Mouse (Mus musculus) C2C12 (cell line): Measurements from ENCODE around the gene Oit3. TPM values are rescaled to one million over a fixed set of nuclear protein-coding genes. Genes with fewer than 3 reads are reported as not detected.
"Not testable (repeated sequence)": the region's sequence is repeated elsewhere in the genome, so short reads cannot be mapped to it uniquely, and the experiment has no call there.

Experiments used
- H3K27me3 ChIP-seq: one replicate; pipeline ENCODE4 v1.6.1; 2011; ENCODE audit not compliant: control insufficient read depth, insufficient read depth, insufficient read length
- H3K36me3 ChIP-seq: one replicate; pipeline ENCODE4 v1.6.1; 2011; ENCODE audit not compliant: control insufficient read depth, insufficient read depth
- H3K4me3 ChIP-seq: one replicate; pipeline ENCODE4 v1.5.1; 2011; ENCODE audit warnings: mild to moderate bottlenecking, control low read depth; ENCODE audit not compliant: poor library complexity, insufficient read depth, severe bottlenecking
- H3K79me2 ChIP-seq: one replicate; pipeline ENCODE4 v1.6.1; 2011; ENCODE audit not compliant: control insufficient read depth, insufficient read depth
- H3K79me3 ChIP-seq: one replicate; pipeline ENCODE4 v1.6.1; 2011; ENCODE audit warnings: low read depth, control low read depth
- H3ac ChIP-seq: one replicate; pipeline ENCODE3; 2011; ENCODE audit warnings: low read depth; ENCODE audit not compliant: control insufficient read depth, insufficient read length
- CEBPB ChIP-seq: IDR thresholded peaks from one replicate; pipeline ENCODE4 v1.6.1; 2011; ENCODE audit warnings: low read depth, mild to moderate bottlenecking, control low read depth, moderate library complexity
- CTCF ChIP-seq: IDR thresholded peaks from one replicate; pipeline ENCODE4 v1.5.1; 2011; ENCODE audit not compliant: control insufficient read depth, insufficient read depth, insufficient read length
- FOSL1 ChIP-seq: IDR thresholded peaks from one replicate; pipeline ENCODE4 v1.8.0; 2011; ENCODE audit warnings: mild to moderate bottlenecking, low read length; ENCODE audit not compliant: poor library complexity, insufficient read depth, severe bottlenecking
- MAX ChIP-seq: IDR thresholded peaks from one replicate; pipeline ENCODE4 v1.6.1; 2011; ENCODE audit warnings: mild to moderate bottlenecking, control low read depth
- MYOD1 ChIP-seq: IDR thresholded peaks from one replicate; pipeline ENCODE4 v1.6.1; 2011; ENCODE audit warnings: low read depth; ENCODE audit not compliant: control insufficient read depth, insufficient read length
- MYOG ChIP-seq: IDR thresholded peaks from one replicate; pipeline ENCODE4 v1.6.1; 2011; ENCODE audit not compliant: control insufficient read depth, insufficient read length; ENCODE audit errors: extremely low read depth
- USF1 ChIP-seq: IDR thresholded peaks from one replicate; pipeline ENCODE4 v1.6.1; 2011; ENCODE audit warnings: low read depth, mild to moderate bottlenecking, control low read depth, moderate library complexity
- polyA plus RNA-seq: library from polyadenylated mRNA; unstranded; fragments of >200 nt; fragmentation: generic; extraction: Trizol; gene quantifications from one replicate; pipeline ENCODE4 v1.2.1, GENCODE M21; 2012; ENCODE audit warnings: missing spikeins

Gene Oit3
- polyA plus RNA-seq, 1 experiment = 0.27 TPM

GRCm38 (mm10) chr10:59413711-59414110, 27.9 kb downstream of the Oit3 start:
- H3K79me3 ChIP-seq = no peaks in the 10 kb centered on the region
- TF ChIP-seq CEBPB = no peak
- no peak for TF ChIP-seq CTCF
- TF ChIP-seq FOSL1 = no peak
- no peak for TF ChIP-seq USF1
- TF ChIP-seq MYOG = no peak
- no peak for TF ChIP-seq MYOD1
- TF ChIP-seq MAX = no peak
- no peaks in the 10 kb centered on the region for H3K36me3 ChIP-seq
- H3ac ChIP-seq = no peak overlapping the region
- no peaks in the 10 kb centered on the region for H3K79me2 ChIP-seq
- no peak overlapping the region for H3K4me3 ChIP-seq
- H3K27me3 ChIP-seq = no peaks in the 10 kb centered on the region

- Histone ChIP-seq H3K27me3 (no peaks in the 10 kb centered on the region), H3ac (no peak overlapping the region), H3K79me3 (no peaks in the 10 kb centered on the region), H3K79me2 (no peaks in the 10 kb centered on the region), H3K4me3 (no peak overlapping the region), H3K36me3 (no peaks in the 10 kb centered on the region)
- TF ChIP-seq MYOG (no peak), FOSL1 (no peak), MYOD1 (no peak), USF1 (no peak), CEBPB (no peak), CTCF (no peak), MAX (no peak)
Observed at GRCm38 (mm10) chr10:59410264-59410663, 31.3 kb downstream of the Oit3 start.

GRCm38 (mm10) chr10:59408499-59408898, 33.1 kb downstream of the Oit3 start:
- no peaks in the 10 kb centered on the region for H3K27me3 ChIP-seq
- no peaks in the 10 kb centered on the region for H3K79me2 ChIP-seq
- H3K4me3 ChIP-seq = no peak overlapping the region
- no peak for TF ChIP-seq CEBPB
- TF ChIP-seq MAX = no peak
- TF ChIP-seq MYOD1 = no peak
- no peak for TF ChIP-seq MYOG
- no peak for TF ChIP-seq FOSL1
- no peak for TF ChIP-seq CTCF
- no peak for TF ChIP-seq USF1
- no peak overlapping the region for H3ac ChIP-seq
- H3K36me3 ChIP-seq = no peaks in the 10 kb centered on the region
- H3K79me3 ChIP-seq = no peaks in the 10 kb centered on the region

GRCm38 (mm10) chr10:59403793-59404149, 37.8 kb downstream of the Oit3 start:
- no peak for TF ChIP-seq FOSL1
- TF ChIP-seq CTCF = no peak
- TF ChIP-seq CEBPB = no peak
- TF ChIP-seq USF1 = no peak
- TF ChIP-seq MYOD1 = no peak
- TF ChIP-seq MAX = no peak
- no peak for TF ChIP-seq MYOG
- H3K36me3 ChIP-seq = no peaks in the 10 kb centered on the region
- H3K79me3 ChIP-seq = no peaks in the 10 kb centered on the region
- H3K4me3 ChIP-seq = no peak overlapping the region
- no peaks in the 10 kb centered on the region for H3K27me3 ChIP-seq
- no peaks in the 10 kb centered on the region for H3K79me2 ChIP-seq
- H3ac ChIP-seq = no peak overlapping the region

GRCm38 (mm10) chr10:59402899-59403792, 38.4 kb downstream of the Oit3 start, which contains the start of gene Pla2g12b:
Gene Pla2g12b, plus strand, starts transcription at chr10:59403660.
- Histone ChIP-seq H3K4me3 (no peak within 1 kb of the TSS), H3K79me3 (no peaks in the 10 kb centered on the region), H3K79me2 (no peaks in the 10 kb centered on the region), H3ac (no peak within 1 kb of the TSS), H3K27me3 (no peaks in the 10 kb centered on the region), H3K36me3 (no peaks in the 10 kb centered on the region)
- TF ChIP-seq MYOG (no peak), USF1 (no peak), CEBPB (no peak), MAX (no peak), CTCF (no peak), FOSL1 (no peak), MYOD1 (no peak)

GRCm38 (mm10) chr10:59395461-59395860, 46.1 kb downstream of the Oit3 start, which contains the start of gene Gm10273:
Gene Gm10273, plus strand, starts transcription at chr10:59395632.
- not testable (repeated sequence) for H3K27me3 ChIP-seq, H3K4me3 ChIP-seq, H3K79me2 ChIP-seq, H3K36me3 ChIP-seq, H3ac ChIP-seq, H3K79me3 ChIP-seq
